Mouse (Mus musculus): ENCODE results near the gene Gm10354.
"Not testable (repeated sequence)": the region's sequence is repeated elsewhere in the genome, so short reads cannot be mapped to it uniquely, and the experiment has no call there.

Gm10354 gene

DNA sequence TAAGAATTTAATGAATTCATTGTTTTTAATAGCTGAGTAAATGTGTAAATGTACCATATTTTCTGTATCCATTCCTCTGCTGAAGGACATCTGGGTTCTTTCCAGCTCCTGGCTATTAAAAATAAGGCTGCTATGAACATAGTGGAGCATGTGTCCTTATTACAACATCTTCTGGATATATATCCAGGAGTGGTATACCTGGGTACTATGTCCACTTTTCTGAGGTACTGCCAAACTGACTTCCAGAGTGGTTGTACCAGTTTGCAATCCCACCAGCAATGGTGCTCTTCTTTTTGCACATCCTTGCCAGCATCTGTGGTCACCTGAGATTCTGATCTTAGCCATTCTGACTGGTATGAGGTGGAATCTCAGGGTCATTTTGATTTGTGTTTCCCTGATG lies 25.1 kb downstream of the Gm10354 start:
- DNase-seq: not testable (repeated sequence)

DNA sequence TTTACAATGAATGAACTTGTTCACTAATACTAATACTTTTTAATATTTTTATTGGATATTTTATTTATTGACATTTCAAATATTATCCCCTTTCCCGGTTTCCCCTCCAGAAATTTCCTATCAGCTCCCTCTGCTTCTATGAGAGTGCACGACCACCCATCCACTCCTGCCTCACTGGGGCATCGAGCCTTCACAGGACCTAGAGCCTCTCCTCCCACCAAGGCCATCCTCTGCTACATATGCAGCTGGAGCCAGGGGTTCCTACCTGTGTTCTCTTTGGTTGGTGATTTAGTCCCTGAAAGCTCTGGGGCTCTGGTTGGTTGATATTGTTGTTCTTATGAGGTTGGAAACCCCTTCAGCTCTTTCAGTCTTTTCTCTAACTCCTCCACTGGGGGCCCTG lies 26.0 kb downstream of the Gm10354 start:
- not testable (repeated sequence) for DNase-seq

DNA sequence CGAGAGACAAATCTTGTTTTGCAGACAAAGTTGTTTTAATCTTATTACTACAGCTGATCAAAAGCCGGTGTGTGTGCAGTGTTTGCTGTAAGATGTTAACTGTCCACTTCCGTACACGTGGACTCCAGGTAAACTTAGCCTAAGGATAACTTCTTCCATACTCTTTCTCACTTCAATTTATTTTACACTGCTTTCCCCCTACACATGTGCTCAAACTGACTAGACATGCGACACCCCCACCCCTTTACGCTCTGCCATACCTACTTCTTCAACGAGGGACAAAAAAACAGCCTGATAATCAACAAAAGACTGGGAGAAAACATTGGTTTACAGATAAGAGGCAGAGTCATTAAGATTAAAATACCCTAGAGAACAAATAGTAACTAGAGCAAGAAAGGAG lies 26.9 kb downstream of the Gm10354 start:
- DNase-seq: not testable (repeated sequence)

DNA sequence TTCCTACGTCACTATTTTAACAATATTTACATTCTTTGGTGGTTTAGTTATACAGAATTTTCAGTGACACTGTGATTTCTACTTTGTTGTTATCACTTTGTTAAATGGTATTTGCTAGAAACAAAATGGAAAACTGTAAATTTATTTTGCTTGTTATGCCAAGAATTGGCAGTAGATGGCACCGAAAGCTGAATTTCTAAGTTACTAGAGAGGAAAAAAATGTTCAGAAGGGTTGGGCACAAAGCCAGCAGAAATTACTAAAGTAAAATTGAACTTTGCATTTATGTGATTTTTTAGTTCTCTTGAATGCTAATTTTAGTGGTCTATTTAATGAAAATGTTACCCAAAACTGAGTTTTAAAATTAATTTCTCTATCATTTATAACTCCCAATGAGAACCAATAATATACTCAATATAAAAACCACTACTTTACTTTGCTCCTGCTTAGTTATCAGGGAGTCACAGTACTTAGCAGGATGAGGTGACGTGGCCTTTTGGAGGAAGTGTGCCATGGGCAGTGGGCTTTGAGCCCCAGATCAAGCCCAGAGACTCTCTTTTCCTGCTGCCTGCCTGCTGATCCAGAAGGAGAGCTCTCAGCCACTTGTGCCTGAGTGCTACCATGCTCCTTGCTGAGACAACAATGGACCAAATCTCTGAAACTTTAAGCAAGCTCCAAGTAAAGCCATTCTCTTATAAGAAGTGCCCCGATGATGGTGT lies 31.1 kb downstream of the Gm10354 start:
- not testable (repeated sequence) for DNase-seq

DNA sequence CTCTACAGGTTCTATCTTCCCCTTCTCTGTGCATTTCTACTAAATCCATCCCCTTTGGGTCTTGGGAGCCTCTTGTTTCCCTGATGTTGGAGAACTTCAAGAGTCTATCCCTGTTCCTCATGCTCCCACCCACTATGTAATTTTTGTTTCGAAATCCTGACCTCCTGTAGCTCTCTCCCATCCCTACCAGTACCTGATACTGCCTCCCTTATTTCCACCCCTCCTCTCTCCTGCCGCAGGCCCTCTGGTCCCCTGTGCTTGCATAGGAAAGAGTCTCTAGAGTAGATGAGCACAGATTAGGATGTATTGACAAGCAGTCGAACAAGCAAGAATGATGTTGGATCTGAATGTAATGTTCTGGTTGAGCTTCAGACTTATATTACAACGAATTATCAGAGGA lies 33.2 kb downstream of the Gm10354 start:
- DNase-seq: not testable (repeated sequence)

DNA sequence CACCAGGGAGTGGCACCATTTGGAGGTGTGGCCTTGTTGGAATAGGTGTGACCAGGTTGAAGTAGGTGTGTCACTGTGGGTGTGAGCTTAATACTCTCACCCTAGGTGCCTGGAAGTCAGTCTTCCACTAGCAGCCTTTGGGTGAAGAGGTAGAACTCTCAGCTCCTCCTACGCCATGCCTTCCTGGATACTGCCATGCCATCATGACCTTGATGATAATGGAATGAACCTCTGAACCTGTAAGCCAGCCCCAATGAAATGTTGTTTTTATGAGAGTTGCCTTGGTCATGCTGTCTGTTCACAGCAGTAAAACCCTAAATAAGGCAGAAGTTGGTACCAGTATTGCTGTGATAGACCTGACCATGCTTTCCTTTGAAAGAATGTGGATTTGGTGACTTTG lies 37.7 kb downstream of the Gm10354 start:
- not testable (repeated sequence) for DNase-seq

DNA sequence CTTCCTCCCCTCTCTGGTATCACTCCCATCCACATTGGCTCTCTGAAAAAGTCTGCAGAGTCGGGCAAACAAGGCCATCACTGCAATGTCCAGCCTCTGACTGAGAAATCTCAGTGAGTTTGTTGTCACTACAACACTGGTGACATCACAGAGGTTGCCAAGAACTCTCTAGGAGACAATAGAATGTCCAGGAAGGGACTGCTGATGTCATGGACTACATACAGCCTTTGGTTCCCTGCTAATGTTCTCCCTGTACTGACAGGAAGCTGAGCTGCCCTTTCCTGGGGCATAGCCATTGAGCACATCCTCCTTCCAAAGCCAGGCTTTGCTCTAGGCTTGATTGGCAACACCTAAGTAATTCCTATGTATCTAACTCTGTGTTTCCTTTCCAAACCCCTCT lies 40.4 kb downstream of the Gm10354 start, which contains the start of gene Speer4e:
Gene Speer4e (minus strand): TSS at position 101 of the 400 bp plus-strand sequence.
- DNase-seq: not testable (repeated sequence)

DNA sequence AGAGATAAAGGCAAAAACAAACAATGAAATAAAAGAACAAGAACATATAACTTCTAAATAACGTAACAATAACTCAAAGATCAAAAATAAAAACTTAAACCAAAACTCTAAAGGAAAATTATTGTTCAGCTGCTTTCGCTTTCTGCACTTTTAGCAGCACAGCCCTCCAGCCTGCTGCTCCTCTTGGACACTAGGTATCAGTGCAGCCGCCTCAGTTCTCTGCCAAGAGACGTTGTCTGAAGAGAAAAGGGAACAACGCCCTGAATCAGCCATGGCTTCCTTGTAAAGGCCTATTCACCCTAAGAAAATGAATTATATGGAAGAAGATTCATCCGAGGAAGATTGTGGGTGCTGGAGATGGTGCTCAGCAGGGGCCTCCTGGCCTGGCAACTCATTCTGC lies 45.0 kb downstream of the Gm10354 start:
- not testable (repeated sequence) for DNase-seq

DNA sequence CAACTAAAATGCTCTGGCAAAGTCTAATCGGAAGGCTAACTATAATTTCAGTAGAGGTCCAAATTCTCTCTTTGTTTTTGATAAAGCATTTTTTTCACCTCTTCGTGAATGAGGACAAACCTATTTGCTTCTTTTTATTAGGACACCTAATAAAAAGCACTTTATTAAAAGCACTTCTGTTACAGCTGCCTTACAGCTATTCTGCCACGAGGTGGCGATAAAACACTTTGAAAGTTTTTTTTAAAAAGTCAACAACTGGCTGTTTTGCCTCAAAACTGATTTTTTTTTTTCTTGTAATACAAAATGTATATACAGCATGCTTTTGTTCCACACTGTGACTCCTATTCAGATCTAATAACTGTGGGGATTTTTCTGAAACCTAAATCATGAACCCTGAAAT lies 51.7 kb downstream of the Gm10354 start:
- DNase-seq: not testable (repeated sequence)
